Mouse (Mus musculus) limb, embryonic 10.5 days (tissue): ENCODE data around the gene Snx32. TPM values are rescaled to one million over a fixed set of nuclear protein-coding genes. Genes with fewer than 3 reads are reported as not detected.
A peak's percentile ranks its signal among the peaks of the same experiment; 100 is the strongest.
"Not testable (repeated sequence)": the region's sequence is repeated elsewhere in the genome, so short reads cannot be mapped to it uniquely, and the experiment has no call there.

Experiments
- DNase-seq: peaks from one replicate; pipeline ENCODE4 v3.0.0-alpha.2; 2017; ENCODE audit warnings: low spot score
- H3K27ac ChIP-seq: fragments of 300-500 bp; sonication (generic); 2 replicates; pipeline ENCODE4 v1.5.1; 2016; ENCODE audit warnings: mild to moderate bottlenecking
- H3K27me3 ChIP-seq: fragments of 300-500 bp; sonication (generic); 2 replicates; pipeline ENCODE4 v1.6.1; 2016; ENCODE audit warnings: low read depth, mild to moderate bottlenecking; ENCODE audit not compliant: poor library complexity, severe bottlenecking
- H3K36me3 ChIP-seq: fragments of 300-500 bp; sonication (generic); 2 replicates; pipeline ENCODE4 v1.6.1; 2016; ENCODE audit warnings: mild to moderate bottlenecking, moderate library complexity
- H3K4me1 ChIP-seq: fragments of 300-500 bp; sonication (generic); 2 replicates; pipeline ENCODE4 v1.6.1; 2016
- H3K4me3 ChIP-seq: fragments of 300-500 bp; sonication (generic); 2 replicates; pipeline ENCODE4 v1.5.1; 2016; ENCODE audit warnings: mild to moderate bottlenecking, moderate library complexity
- H3K9me3 ChIP-seq: fragments of 300-500 bp; sonication (generic); replicated peaks from 2 replicates; pipeline ENCODE4 v1.6.1; 2016; ENCODE audit warnings: mild to moderate bottlenecking
- WGBS: fragments of 180-500 bp; shearing (Covaris S2); methylation state at CpG from one replicate; pipeline ENCODE4 v1.1.7; 2016; 5-methylcytosine and 5-hydroxymethylcytosine counted together
- polyA plus RNA-seq: library from polyadenylated mRNA; unstranded; fragments of >200 nt; fragmentation: Nextera tagmentation; extraction: Ambion mirVana; gene quantifications from 2 replicates; pipeline ENCODE4 v1.2.1, GENCODE M21; 2016

Gene Snx32
- polyA plus RNA-seq, 1 experiment from 2014 or later: 7.0 TPM

DNA sequence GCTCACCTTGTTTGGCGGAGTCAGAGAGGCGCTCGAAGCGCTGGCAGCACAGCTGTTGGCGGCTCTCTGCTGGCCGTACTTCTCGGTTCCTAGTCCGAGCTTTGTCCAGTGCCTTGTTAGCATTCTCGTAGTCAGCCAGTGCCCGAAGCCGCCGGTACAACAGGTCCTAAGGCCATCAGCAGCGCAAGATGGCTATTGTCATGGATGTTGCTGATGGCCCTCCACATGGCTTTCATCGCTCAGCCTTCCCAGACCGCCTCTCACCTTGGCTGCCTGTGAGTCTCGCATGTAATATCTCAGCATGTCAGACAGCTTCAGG, 14.3 kb downstream of the Snx32 start:
- no peak for DNase-seq

DNA sequence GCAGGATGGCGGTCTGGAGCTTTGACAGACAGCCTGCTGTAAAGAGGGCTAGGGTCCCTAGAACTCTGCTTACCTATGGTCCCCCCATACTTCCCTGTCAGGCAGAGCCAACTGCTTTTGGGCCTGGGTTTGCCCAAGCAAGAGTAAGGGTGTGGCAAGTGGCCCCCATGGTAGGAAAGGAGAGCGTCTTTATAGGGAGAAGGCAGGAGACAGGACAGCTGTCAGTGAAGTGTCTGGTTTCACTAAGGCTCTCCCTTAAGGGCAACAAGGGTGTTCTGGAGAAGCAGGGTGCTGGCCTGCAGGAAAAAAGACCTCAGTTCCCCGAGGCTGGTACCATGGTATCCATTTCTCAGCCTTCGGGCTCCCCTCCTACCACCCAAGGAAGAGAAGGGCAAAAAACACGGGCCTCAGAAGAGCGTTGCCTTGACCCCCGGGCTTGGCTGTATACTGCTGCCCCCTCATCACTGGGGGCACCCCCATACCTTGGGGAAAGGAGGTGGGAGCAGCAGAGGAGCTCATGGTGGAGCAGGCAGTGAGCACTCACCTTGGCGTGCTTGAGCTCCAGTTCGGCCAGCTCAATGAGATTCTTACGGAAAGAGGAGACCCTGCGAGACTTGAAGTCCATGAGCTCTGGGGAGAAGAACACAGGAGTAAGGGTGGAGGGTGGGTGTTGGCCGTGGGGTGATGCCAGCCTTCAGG, 14.8 kb downstream of the Snx32 start:
- peaks cover 70% of the 10 kb centered on the region for H3K36me3 ChIP-seq
- no peak overlapping the region for H3K4me3 ChIP-seq
- no peaks in the 10 kb centered on the region for H3K27me3 ChIP-seq
- DNase-seq: no peak
- H3K9me3 ChIP-seq: no peaks in the 10 kb centered on the region
- 85% methylated on average over 12 of the region's 12 CpGs for WGBS
- peaks cover 9% of the 10 kb centered on the region; the same call in 1 of the 2 replicates for H3K4me1 ChIP-seq
- no peak overlapping the region for H3K27ac ChIP-seq

More for the DNA sequence above, 14.3 kb downstream of the Snx32 start:
- Histone ChIP-seq H3K9me3 (no peaks in the 10 kb centered on the region), H3K27ac (no peak overlapping the region), H3K27me3 (no peaks in the 10 kb centered on the region), H3K36me3 (peaks cover 70% of the 10 kb centered on the region), H3K4me1 (peaks cover 9% of the 10 kb centered on the region; the same call in 1 of the 2 replicates), H3K4me3 (no peak overlapping the region)
- 87% methylated on average over 16 of the region's 16 CpGs for whole genome bisulfite sequencing

DNA sequence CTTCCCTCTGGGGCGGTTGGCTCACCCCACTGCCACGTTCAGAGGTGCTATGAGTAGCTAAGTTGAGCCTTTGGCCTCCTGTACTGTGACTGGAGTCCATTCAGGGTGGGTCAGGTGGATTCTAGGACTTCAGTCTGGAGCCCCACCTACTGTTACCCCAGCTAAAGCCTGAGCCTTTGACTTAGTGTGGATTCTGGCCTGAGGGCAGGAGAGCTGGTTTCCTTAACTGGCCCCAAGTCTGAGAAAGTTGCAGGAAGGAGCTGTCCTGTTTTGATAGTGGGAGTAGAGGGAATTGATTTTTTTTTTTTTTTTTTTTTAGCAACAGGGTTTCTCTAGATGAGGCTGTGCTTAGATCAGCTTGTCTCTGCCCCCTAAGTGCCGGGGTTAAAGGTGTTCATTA, 16.0 kb downstream of the Snx32 start:
- Histone ChIP-seq H3K27me3 (no peaks in the 10 kb centered on the region), H3K9me3 (no peaks in the 10 kb centered on the region), H3K4me3 (no peak overlapping the region), H3K36me3 (peaks cover 70% of the 10 kb centered on the region), H3K4me1 (peaks cover 16% of the 10 kb centered on the region), H3K27ac (no peak overlapping the region)
- 90% methylated on average over 3 of the region's 3 CpGs for WGBS
- DNase-seq: no peak

DNA sequence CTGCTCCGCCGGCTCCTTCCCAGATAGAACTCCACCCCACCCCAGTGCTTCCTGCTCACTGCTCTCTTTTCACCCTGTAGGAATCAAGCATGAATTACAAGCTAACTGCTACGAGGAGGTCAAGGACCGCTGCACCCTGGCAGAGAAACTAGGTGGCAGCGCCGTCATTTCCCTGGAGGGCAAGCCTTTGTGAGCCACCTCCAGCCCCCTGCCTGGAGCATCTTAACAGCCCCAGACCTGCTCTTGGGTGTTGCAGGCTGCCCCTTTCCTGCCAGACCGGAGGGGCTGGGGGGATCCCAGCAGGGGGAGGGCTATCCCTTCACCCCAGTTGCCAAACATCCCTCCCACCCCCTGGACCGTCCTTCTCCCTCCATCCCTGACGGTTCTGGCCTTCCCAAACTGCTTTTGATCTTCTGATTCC, 17.0 kb downstream of the Snx32 start:
- H3K27me3 ChIP-seq, H3K9me3 ChIP-seq, H3K4me3 ChIP-seq, H3K27ac ChIP-seq, DNase-seq: not testable (repeated sequence)
- Histone ChIP-seq H3K4me1 (peaks cover 25% of the 10 kb centered on the region), H3K36me3 (peaks cover 66% of the 10 kb centered on the region)
- 68% methylated on average over 9 of the region's 9 CpGs for WGBS

DNA sequence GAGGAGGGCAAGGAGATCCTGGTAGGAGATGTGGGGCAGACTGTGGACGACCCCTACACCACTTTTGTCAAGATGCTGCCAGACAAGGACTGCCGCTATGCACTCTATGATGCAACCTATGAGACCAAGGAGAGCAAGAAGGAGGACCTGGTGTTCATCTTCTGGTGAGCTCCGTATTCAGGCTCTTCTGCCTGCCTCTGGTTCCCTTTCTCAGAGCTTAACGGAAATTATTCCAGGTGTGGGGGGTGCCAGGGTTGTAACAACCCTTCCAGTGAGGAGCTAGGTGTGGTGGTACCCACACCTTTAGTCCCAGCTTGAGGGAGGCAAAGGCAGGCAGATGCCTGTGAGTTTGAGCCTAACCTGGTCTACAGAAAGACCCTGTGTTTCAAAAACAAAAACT, 17.7 kb downstream of the Snx32 start:
- Histone ChIP-seq H3K4me3 (no peak overlapping the region), H3K9me3 (no peaks in the 10 kb centered on the region), H3K36me3 (peaks cover 59% of the 10 kb centered on the region), H3K4me1 (peaks cover 28% of the 10 kb centered on the region), H3K27me3 (no peaks in the 10 kb centered on the region), H3K27ac (no peak overlapping the region)
- 88% methylated on average over 4 of the region's 4 CpGs for WGBS
- no peak for DNase-seq

DNA sequence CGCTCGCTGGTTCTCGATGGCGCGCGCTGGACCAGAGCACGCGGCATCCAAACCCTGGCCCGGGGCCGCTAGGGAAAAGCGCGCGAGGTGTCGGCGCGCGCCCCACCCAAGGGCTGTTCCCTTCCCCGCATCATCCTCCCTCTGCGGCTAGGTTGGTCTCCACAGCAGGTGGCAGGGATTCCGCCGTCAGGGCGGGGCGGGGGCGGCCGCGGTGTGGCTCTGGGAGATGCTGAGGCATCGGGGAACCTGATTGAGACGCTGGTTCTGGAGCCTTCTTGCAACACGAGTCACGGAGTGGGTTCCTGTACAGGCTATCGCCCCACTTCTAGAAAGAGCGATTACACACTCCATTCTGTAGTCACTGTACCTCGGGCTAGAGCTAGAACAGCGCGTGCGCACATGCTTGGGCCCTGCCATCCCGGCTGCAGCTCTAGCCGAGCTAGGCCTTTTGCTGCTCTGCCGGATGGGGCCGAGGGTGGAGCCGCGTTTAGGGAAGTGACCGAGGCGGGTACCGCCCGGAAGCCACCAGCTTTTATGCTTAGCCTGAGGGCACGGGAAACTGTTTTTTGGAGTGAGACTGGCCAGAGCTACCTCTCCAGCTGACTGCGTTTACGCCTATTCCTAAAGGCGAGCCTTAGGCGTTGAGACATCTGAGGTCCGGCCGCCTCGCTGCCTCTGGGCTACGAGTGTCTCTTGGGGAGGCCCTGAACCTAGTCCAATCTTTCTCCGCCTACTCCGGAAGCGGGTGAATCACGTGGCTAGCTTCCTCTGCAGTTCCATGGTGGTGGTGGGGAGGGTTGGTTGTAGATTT, 19.2 kb downstream of the Snx32 start:
- Histone ChIP-seq H3K4me1 (peaks cover 43% of the 10 kb centered on the region), H3K27me3 (no peaks in the 10 kb centered on the region), H3K27ac (peak overlapping the region; percentile 97), H3K4me3 (peak overlapping the region; percentile 97), H3K36me3 (peaks cover 51% of the 10 kb centered on the region), H3K9me3 (no peaks in the 10 kb centered on the region)
- under 1% methylated on average over 59 of the region's 59 CpGs for WGBS
- peak; percentile 83 for DNase-seq

- H3K9me3 ChIP-seq: no peaks in the 10 kb centered on the region
- H3K27ac ChIP-seq: peak within 1 kb of the TSS; percentile 97
- under 1% methylated on average over 62 of the region's 62 CpGs for WGBS
- peak; percentile 97 for DNase-seq
- peaks cover 43% of the 10 kb centered on the region for H3K4me1 ChIP-seq
- peak within 1 kb of the TSS; percentile 97 for H3K4me3 ChIP-seq
- no peaks in the 10 kb centered on the region for H3K27me3 ChIP-seq
- H3K36me3 ChIP-seq: peaks cover 51% of the 10 kb centered on the region
Measured at GRCm38 (mm10) chr19:5490313-5490897, 19.9 kb downstream of the Snx32 start, which contains the start of gene Cfl1. Cfl1 (plus strand) TSS chr19:5490455.

- not testable (repeated sequence) for H3K9me3 ChIP-seq, DNase-seq, H3K27me3 ChIP-seq
- Histone ChIP-seq H3K4me1 (peaks cover 43% of the 10 kb centered on the region), H3K27ac (peak overlapping the region; percentile 97), H3K4me3 (peak overlapping the region; percentile 97), H3K36me3 (peaks cover 53% of the 10 kb centered on the region)
- WGBS: 57% methylated on average over 10 of the region's 10 CpGs
Measured at GRCm38 (mm10) chr19:5489721-5490120, 20.6 kb downstream of the Snx32 start.

- Histone ChIP-seq H3K4me3 (peak overlapping the region; percentile 97), H3K27me3 (no peaks in the 10 kb centered on the region), H3K27ac (peak overlapping the region; percentile 97), H3K4me1 (peaks cover 41% of the 10 kb centered on the region), H3K9me3 (no peaks in the 10 kb centered on the region), H3K36me3 (peaks cover 53% of the 10 kb centered on the region)
- under 1% methylated on average over 26 of the region's 26 CpGs for WGBS
- peak; percentile 98 for DNase-seq
Measured at GRCm38 (mm10) chr19:5488878-5489571, 21.3 kb downstream of the Snx32 start.

DNA sequence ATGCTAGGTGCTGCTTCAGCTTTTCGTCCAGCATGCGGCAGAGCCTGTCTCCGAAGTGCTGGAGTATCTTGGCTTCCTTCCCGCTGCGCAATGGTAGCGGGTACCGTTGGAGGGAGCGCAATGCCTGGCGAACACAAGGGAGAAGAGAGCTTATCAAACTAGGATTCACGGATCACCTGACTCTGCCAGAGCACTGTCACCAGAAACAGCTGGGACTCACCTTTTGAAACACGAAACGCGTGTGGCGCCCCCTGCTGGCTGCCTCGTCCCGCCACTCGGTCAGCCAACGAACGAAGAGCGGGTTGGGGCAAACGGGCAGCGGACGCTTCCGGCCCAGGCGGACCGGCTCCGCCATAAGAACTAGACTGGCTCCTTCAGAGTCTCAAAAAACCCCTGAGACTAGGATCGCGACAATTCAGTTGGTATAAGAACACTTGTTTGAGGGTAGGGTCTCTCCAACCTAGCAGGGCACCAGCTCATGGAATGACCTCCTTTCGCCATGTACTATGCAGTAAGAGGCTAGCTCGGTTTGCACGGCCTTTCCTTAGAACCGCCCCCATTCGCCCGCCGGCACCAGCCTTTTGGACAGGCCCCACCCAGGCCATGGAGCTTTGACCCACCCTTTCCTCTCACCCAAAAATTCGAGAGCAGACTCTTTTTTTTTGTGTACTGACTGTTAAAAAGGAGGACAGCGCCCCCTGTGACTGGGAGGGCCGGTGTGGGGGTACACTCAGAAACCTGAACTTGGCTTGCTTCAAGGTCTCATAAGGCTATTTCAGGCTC, 22.4 kb downstream of the Snx32 start, which contains the start of gene Mus81:
Gene Mus81 (minus strand): TSS at position 635 of the 783 bp plus-strand sequence.
- 1% methylated on average over 39 of the region's 39 CpGs for WGBS

DNA sequence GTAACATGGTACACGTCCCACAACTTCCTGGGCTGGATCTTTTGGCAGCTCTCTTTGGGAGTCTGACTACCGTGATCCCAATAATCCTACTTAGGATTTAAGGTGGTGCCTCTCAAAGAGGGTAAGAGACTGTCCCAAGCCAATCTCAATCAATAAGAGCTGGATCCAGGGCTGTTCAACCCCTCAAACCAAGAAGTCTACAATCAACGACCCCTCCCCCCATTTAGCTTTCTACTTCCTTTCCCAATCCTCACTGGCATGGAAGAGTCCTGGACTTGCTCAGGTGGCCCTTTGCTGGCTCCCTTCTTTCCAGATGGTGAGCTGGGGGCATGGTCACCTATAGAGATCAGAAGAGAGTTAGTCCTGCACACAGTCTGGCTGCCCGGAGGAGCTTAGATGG, 23.6 kb downstream of the Snx32 start:
- DNase-seq: no peak
- Histone ChIP-seq H3K27ac (peak overlapping the region; percentile 97; the same call in 1 of the 2 replicates), H3K27me3 (no peaks in the 10 kb centered on the region), H3K4me1 (peaks cover 35% of the 10 kb centered on the region), H3K36me3 (peaks cover 53% of the 10 kb centered on the region), H3K4me3 (peak overlapping the region; percentile 97), H3K9me3 (no peaks in the 10 kb centered on the region)
- WGBS: 90% methylated on average over 4 of the region's 4 CpGs

More for the DNA sequence above, 22.4 kb downstream of the Snx32 start, which contains the start of gene Mus81:
- peak; percentile 98 for DNase-seq
- Histone ChIP-seq H3K4me3 (peak within 1 kb of the TSS; percentile 97), H3K36me3 (peaks cover 53% of the 10 kb centered on the region), H3K27ac (peak within 1 kb of the TSS; percentile 97), H3K9me3 (no peaks in the 10 kb centered on the region), H3K4me1 (peaks cover 41% of the 10 kb centered on the region), H3K27me3 (no peaks in the 10 kb centered on the region)

DNA sequence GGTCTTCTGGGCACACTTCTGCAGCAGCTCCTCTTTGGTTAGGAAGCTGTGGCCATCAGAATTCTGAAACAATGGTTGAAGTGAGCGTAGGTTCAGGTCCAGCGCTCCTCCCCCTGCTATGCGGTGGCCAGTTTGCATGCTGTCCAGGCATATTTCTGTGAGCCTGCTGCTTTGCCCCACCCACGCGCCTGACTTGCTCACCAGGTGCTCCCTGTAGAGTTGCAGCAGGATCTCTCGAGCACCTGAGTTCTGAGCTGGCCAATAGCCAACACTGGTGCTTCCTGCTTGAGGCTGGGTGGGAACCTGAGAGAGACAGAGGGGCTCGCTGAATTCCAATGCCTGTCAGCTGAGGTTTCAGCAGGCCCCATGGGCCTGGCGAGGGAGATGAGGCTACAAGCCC, 24.1 kb downstream of the Snx32 start:
- H3K4me1 ChIP-seq: peaks cover 34% of the 10 kb centered on the region
- no peak for DNase-seq
- H3K36me3 ChIP-seq: peaks cover 56% of the 10 kb centered on the region
- no peaks in the 10 kb centered on the region for H3K27me3 ChIP-seq
- WGBS: 93% methylated on average over 8 of the region's 8 CpGs
- no peak overlapping the region for H3K27ac ChIP-seq
- peak overlapping the region; percentile 97 for H3K4me3 ChIP-seq
- no peaks in the 10 kb centered on the region for H3K9me3 ChIP-seq
